18 mouse cellular contexts compared by ENCODE assay signal in the genomic region with DNA sequence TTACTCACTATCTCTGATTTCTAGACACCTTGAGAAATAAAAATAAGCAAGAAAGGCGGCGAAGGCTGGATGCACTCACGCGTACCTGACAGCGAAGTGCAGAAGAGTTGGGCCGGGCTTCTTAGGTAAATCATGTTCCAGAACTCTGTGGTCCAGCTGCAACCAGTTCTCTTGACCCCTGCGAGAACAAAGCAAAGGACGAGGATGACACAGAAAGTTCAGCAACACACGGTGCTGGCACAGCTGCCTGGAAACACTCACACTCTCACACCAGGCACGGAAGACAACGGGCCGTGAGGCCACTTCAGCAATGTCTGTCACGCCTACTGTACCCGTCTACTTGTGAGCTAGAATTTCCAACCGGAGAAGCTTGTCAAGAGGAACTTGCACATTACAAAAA.
"Had no signal": no experiment of that assay in that cellular context is flagged by ENCODE, and none has a peak within 500 bp of the region (broad histone marks: within the 10 kb centered on the region; RNA-seq: fewer than 3 reads in every experiment).

No protein-coding gene starts in this region.

- ATAC-seq: midbrain, embryonic 16.5 days had no signal

- H3K36me3 ChIP-seq: midbrain, embryonic 12.5 days; neural tube, embryonic 13.5 days; neural tube, embryonic 15.5 days had no signal

- H3K27me3 ChIP-seq: midbrain, embryonic 12.5 days; neural tube, embryonic 13.5 days; neural tube, embryonic 15.5 days had no signal

- H3K4me2 ChIP-seq: lung, embryonic 14.5 days; midbrain, embryonic 12.5 days; neural tube, embryonic 13.5 days; neural tube, embryonic 15.5 days had no signal

- H3K9ac ChIP-seq: lung, embryonic 14.5 days; midbrain, embryonic 12.5 days; neural tube, embryonic 13.5 days; neural tube, embryonic 15.5 days had no signal

- H3K9me3 ChIP-seq: midbrain, embryonic 10.5 days; midbrain, embryonic 12.5 days; neural tube, embryonic 13.5 days; neural tube, embryonic 15.5 days had no signal

- H3K4me3 ChIP-seq: midbrain, embryonic 10.5 days; midbrain, embryonic 12.5 days; myocyte; neural tube, embryonic 13.5 days; neural tube, embryonic 15.5 days had no signal

- H3K27ac ChIP-seq: midbrain, embryonic 10.5 days; midbrain, embryonic 12.5 days; neural tube, embryonic 13.5 days; neural tube, embryonic 15.5 days had no signal

- DNase-seq: lung, adult 18-20 months; lung, embryonic 14.5 days; lung, postnatal 4 days; midbrain, embryonic 14.5 days; retina, postnatal 1 day; right cerebral cortex, adult 18-20 months; right cerebral cortex, postnatal 25 days; right cerebral cortex, postnatal 4 days; spleen, adult 18-20 months; thymus, adult 18-20 months; thymus, postnatal 14 days; thymus, postnatal 36 days had no signal
